Mouse (Mus musculus) lung, postnatal 4 days (tissue): ENCODE measurements around the gene Fam20b.
A peak's percentile ranks its signal among the peaks of the same experiment; 100 is the strongest.
"Not testable (repeated sequence)": the region's sequence is repeated elsewhere in the genome, so short reads cannot be mapped to it uniquely, and the experiment has no call there.

Experiments used
- DNase-seq, 2 experiments: peaks; one replicate each; pipeline ENCODE4 v3.0.0; 2021

Gene Fam20b

DNA sequence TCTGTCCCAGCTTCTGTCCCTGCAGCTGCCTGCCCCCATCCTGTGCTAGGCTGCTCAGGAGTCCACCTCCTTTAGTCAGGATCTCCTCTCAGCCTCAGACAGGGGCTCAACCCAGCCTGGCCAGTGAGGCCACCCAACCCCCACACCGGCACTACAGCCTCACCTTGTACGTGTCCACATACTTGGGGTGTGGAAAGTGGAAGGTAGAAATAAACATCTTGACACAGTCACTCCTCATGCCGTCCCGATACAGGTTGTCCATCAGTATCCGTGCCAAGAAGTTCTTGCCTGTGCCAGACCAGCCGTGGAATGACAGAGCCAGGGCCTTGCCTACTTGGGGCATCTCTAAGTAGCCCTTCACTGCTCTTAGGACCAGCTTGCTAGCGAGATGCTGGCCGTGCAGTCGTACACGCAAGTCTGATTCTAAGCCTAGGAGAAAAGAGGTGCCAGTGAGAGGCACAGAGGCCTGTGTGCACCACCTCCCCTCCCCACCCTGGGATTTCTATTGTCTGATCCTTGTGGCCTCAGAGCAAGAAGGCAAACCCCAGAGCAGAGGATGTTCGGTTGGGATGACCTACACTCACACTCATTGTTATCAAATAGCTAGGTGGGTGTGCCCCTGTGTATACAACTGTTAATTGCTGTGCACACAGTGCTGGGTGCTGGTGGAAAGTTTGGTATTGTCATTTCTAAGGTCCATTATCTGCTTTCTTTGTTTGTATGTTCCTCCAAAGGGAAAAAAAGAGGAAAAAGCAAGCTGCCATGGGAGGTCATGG, 49.5 kb downstream of the Fam20b start:
- peak; percentile 47 to 67 for DNase-seq

DNA sequence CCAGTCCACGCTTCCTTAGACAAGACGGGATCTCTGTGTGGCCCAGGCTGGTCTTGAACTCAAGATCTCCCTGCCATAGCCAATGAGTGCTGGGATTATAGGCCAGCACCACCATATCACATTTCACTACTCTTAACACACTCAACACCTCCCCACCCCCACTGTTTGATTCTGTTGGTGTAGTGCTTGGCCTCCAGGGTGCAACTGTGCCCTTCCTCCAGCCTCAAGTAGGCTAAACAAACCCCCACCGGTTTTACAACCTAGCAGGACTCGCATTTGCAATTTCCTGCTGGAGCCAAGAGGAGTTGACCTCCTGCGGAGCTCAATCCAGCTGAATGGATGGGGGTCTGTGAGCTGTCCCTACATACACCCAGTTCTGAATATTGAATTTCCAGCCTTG, 50.3 kb downstream of the Fam20b start:
- DNase-seq = peak; percentile 41 to 51

DNA sequence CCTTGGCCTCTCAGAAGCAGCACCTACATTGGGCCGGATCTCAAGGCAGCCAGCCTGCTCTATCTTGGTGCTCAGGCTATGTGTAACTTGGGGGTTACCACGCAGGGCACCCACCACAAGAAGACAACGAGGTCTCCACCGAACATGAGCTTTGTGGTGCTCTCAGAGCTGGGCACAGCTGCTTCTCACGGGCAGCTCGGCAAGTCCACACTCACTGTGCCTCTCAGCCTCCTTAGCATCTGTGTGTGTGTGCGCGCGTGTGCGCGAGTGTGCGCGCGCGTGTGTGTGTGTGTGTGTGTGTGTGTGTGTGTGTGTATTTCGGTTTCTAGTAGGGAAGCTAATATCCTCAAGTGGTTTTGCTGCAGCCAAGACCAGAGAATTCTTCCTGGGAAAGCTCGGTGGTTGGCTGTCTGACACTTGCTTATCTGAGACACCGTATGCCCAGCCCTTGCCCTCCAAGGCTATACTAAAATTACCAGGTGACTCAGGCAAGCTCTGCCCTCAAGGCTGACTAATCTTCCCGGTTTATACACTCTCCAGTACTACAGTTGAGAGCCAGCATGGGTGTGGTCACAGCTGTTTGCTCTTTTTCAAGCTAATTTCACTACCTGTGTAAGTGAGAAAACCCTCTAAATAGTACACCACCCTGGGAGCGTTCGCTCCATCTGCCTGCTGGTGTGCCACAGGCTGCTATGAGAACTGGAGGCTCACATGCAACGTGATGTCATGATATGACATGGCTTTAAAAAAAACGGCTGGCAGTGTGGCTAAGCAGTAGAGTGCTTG, 51.6 kb downstream of the Fam20b start:
- DNase-seq = peak; percentile 50 to 75

DNA sequence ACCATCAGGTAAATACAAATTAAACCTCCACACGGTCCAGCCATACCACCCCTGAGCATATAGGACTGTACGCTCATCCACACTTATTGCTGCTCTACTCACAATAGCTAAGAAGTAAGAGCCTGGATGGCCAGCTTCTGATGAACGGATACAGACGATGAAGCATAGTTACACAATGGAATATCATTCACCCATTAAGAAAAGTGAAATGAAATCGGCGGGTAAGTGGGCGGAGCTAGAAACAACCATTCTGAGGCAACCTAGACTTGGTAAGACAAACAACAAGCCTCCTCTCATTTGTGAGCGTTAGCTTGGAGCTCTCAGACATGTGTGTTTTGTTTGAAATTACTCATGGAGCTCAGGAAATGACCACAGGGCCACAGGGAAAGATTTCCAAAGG, 53.1 kb downstream of the Fam20b start:
- DNase-seq = no peak

DNA sequence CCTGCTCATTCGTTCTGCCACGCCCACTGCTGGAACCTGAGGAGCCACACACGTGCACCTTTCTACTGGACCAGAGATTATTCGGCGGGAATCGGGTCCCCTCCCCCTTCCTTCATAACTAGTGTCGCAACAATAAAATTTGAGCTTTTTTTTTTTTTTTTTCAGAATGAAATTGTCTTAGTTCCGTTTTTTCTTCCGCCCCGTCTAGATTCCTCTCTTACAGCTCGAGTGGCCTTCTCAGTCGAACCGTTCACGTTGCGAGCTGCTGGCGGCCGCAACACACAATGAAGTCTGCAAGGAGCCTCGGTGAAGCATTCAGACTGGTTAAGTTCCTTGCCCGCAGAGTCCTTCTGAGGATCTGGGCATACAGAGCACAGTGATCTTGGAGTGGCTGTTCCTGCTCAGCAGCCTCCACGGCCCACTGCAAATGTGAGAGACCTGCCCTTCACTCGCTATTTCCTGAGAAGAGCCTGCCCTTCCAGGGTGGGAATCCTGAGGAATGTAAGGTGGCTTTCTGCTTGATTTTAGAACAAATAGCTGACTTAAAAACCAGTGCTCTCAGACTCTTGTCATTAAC, 58.1 kb downstream of the Fam20b start:
- DNase-seq = not testable (repeated sequence)

DNA sequence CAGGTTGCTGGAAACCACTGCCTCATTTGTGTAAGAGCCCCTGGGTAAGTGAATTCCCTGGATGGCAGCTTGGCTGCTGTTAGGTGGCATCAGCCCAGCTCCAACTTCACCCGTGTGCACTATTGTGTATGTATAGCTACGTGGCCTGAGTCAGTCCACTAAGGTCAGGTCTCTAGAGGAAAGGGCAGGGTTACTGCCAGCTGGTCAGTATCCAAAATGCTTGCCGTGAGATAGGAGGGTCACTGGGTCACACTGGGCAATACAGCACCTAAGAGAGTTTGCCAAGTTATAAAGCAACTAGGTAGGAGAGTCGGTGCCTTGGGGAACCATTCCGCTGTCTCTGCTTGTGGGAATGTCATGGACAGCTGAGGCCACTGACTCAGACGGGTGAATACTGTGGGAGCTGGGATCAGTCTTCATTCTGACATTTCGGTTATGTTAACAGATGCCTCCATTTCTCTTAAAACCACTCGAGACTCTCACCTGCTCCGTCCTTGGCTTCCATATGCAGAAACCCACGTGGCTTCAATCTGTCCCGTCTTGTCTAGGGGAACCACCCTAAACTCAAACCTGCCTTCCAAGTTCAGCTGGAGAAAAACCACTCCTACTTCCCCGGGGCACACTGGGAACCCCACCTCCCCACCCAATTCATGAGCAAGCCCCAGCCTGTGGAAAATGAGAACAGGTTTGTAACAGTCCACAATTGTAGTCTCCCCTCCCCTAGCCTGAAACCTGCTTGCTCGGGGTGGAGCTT, 58.8 kb downstream of the Fam20b start:
- no peak for DNase-seq

DNA sequence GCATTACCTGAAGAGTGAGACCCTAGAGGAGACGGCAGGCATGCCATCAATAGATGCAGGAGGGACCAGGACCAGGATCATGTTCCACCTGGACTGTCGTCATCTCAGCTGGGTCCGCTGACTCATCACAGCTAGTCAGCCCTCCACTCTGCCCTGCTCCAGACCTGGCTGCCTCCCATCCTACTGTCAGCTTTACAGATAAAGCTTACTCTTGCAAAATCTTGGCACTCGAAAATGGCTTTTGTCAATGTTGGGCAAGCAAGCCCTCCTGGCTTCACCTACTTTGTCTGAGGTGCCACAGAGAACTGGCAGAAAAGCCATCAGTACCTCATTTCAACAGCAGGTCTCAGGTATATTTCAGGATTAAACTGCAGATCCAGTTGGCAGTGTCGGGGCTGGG, 60.2 kb downstream of the Fam20b start:
- no peak for DNase-seq

DNA sequence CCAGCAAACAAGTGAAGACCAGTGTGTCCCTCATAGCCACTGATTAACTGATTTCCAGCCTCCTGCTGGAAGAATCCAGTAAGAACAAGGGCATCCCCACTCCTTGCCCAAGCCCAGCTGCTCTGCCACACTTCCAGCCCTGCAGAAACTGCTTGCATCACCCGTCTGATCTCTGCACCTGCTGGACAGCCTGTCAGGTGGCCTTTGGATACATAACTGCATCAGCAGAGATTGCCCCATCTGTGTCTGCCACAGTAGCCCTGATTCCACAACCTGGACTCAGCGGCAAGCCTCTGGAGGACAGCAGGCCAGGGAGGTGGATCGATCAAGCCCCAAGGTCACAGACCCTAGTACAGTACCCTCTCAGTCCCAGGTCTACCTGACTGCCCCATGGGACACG, 61.4 kb downstream of the Fam20b start:
- no peak for DNase-seq

DNA sequence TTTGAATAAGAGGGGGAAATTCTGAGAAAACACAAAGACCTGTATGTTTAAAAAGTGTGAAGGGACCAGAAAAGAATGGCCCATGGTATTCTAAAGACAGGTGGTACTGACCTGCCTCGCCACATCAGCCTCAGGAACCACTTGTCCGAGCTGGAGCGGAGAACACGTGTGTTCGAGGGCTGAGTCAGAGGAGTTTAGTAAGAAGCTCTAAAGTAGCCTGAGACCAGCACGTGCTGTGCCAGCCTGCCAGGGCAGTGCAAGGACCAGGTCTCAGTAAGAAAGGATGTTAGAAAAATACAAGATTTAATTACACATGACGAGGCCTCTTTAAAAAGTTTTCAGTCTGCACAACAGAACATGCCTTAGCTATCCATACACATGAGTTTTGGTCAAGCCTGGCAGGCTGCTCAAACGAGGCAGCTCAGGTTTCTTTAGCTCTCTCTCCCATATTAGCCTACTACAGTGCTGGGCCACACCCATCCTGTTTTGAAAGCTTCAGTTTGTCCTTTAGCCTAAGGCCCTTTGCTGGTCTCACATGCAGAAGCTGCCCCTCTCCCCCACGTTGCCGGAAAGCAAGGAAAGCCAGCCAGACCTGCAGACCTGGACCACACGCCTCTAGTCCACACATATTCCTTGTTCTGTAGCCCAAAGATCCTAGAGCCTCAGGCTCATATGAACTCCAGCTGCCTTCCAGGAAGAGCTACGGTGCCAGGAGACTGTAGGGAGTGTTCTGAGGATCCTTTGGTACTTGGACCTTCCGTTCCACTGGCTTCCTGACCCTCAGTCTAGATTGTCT, 64.0 kb downstream of the Fam20b start:
- DNase-seq = no peak

DNA sequence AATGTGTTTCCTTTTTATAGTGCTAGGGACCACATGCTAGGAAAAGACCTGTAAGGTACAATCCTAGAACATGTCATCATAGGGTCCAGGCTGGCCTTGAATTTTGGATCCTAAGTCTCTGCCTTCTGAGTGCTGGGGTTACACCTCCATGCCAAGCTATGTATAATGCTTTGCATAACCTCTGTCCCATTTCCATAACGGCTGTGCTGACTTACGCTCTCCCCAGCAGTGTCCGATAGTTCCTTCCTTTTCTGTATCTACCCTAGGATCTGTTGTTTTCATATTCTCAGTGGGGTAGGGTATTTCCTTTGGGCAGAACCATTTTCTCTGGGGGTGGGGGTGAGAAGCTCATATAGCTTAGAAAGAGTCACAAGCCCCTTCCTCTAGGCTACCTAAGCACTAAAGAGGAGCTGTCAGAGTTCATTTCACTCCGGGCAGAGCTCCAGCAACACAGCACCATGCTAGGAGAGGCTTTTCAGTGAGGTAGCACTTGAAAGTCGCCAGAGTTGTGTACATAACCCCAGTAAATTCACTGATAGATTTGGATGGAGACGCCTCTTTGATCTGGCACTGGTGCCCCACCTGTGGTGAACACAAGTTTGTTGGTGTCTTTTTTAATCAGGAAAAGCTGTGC, 66.6 kb downstream of the Fam20b start:
- DNase-seq = no peak

DNA sequence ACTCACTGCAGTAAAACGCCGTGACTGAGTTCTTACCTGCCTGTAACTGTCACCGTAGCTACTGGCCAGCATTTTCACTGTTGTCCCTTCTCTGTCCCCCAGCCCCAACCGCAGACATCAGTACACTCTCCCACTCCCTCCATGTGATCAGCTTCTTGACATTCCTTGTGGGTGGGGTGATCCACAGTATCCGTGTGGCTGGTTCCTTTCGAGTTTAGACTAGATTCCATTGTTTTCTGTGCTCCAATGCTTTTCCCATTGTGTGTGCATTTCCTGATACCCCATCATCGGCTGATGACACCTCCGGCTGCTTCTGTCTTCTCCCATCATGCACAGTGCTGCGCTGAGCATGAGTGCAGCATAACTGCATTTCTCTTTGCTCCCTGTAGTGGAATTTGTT, 68.3 kb downstream of the Fam20b start:
- DNase-seq = no peak

DNA sequence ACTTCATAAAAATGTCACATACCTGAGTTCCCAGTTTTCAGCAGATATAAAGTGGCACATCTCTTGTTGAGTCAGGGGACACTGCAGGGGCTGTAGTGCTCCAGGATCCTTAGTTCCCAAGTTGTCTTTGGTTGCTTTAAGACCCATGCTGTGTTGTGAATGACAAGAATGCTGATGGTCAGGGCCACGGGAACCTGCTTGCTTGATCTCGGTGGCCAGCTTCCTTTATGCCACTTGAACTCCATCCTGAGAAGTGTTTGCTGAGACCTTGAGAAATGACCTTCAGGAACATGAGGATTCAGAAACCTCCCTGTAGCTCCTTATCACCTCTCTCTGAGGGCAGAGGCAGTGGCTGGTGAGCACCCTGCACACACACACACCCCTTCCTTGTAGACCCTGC, 70.2 kb downstream of the Fam20b start:
- DNase-seq = no peak

DNA sequence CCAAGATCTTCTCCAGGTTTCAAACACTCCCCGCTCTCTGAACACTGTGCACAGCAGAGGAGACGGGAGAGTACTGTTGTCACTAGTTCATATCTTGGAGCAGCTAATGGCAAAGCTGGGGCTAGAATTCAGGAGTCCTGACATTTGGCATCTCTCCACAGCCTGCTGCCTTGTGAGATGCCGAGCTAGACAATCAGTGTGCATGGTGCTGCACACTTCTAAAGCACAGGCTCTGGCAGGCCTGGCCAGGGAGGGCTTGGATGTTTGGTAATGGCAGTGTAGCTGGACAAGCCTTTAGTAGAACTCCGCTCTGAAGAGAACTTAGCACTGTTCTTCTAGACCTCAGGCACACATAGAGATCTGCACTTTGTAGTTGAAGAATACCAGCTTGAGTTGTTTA, 72.9 kb downstream of the Fam20b start:
- DNase-seq = no peak

DNA sequence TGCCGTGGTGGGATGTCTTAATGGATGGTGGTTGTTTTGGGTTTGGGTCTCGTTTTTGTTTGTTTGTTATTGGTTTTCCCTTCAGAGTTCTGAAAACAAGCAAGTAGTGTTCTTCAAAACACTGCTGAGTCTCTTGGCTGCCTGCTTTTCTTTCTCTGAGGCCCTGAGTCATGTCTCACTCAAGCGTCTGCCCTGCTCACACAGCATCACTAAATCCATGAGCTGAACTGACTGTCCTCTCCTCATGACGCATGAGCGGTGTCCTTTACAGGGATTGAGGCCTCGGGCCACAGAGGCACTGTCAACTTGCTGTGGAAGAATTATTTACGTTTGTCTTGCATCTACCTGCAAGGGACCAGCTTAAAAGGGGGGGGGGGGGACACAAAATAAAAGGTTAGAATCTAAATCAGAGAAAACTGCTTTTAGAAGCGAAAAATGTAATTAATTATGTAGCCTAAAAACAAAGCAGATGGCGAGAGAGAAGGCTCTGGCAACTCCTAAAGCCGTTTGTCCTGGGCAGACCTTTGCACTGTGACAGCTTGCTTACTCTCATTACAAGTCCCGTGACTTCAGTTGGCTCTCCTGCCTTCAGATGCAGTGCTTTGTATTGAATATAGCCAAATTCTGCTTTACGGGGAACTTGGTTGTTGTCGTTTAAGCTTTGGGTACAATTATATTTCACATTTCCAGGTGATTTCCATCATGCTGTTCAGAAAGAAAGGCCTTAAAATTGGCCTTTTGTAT, 73.9 kb downstream of the Fam20b start:
- no peak for DNase-seq

DNA sequence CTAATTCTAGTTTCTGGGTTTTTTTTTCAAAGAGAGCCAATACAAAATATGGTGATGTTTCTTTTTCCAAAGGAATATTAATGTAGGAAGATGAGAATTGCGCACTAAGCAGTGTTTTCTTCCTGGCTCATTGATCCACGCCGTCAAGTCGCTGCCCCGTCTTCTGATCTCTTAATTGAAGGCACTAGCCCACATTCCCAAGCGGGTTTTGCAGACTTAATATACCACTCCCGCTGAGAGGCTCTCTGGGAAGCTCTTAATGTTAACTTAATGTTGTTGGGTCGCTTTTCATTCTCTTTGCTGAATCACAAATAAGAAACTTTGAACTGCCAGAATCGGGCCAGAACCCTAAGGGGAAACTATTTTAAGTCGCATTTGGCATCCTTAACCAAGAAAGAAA, 74.8 kb downstream of the Fam20b start:
- no peak for DNase-seq

DNA sequence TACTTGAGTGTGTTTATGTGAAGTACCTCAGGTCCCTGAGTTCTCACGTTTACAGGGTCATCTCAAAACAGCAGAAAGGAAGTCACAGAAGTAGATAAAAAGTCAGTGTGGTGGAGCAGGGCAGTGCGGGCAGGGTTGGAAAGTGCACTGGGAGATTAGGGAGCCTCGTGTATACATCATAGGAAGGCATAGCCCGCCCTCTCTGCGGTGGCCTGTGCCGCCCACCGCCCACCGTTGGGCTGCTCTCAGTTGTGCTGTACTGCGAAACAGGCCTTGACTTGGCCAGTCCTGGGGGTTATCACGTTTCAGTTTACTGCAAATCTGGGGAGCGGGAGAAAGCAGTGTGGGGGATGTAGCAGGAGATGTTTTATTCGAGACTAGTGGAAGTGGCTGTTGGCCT, 76.1 kb downstream of the Fam20b start:
- no peak for DNase-seq

DNA sequence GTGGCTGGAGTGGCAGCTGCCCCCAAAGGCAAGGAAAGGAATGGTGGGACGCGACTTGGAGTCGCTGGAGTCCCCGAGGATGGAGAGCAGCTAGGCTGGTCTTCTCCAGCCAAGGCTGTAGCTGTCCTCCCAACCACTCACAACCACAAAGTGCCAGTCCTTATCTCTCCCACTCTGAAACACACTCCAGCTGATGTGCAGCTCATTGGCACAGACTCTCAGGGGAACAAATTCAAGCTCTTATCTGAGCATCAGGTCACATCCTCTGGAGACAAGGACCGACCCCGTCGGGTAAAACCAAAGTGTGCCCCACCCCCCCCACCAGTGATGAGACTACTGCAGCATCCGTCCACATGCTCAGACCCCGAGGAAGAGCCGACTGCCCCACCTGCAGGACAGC, 77.1 kb downstream of the Fam20b start:
- DNase-seq = no peak

DNA sequence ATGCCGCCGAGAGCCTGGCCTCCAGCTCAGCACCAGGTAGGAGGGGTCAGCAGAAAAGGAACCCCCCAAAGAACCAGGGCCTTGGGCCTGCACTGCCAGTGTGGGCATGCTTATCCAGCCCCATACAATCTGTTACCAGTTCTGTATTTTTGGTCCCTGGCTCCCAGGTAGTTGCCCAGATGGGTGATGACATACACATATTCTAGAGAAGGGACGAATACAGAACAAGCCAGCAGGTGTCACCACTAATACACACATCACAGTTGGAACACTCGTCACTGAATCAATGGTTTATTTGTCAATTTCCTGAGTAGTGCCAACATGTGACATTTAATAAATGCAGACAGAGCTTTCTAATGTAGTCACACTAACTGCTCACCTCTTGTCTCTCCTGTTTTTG, 78.3 kb downstream of the Fam20b start:
- DNase-seq = no peak

DNA sequence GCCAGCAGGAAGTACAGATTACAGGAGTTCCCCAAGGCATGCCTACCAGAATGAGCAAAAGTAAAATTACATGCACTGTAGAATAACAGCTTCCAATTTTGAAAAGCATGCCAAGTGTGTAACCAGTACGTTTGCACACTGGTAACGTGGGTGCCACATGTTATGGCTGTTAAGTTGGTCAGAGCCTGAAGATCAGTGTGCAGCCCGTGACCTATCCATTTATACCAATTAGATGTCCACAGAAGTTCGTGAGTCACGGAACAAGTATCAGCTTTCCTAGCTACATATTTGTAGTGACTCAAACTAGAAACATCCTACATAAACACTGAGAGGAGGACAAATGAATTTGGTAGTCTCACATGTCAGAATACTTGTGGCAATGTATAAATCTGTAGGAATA, 79.4 kb downstream of the Fam20b start:
- no peak for DNase-seq

DNA sequence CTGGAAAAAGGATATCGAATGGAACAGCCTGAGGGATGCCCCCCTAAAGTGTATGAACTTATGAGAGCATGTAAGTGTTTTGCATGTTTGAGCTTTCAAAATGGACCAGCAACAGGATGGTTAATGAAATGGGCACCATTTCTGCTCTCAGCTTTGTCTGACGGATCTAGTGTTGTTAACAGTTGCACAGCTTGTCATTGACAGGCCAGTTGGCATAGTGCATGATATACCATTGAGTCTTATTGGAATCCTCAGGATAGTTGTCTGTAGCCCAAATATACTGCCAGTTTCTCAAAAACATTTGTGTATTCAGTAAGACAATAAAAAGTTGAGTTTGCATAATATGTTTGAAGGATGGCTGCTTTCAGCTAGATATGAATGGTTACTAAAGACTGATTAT, 83.7 kb downstream of the Fam20b start:
- no peak for DNase-seq

DNA sequence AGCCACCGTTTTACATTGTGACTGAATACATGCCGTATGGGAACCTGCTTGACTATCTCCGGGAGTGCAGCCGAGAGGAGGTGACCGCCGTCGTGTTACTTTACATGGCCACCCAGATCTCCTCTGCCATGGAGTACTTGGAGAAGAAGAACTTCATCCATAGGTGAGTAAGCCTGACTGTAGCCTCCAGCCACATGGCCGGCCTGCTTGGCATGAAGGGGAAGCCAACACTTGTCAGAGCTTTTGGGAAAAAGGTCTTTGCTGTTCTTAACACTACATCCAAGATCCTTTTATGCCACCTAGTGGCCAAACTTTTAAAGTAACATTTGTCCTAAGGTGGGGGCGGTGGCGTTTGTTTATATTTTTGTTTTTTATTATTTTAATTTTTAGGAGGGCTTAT, 85.8 kb downstream of the Fam20b start:
- DNase-seq = no peak
